Mouse (Mus musculus): Measurements from ENCODE around the gene P4hb. TPM values are rescaled to one million over a fixed set of nuclear protein-coding genes. Genes with fewer than 3 reads are reported as not detected.

The P4hb gene
- polyA plus RNA-seq, 1 experiment from 2014 or later = 791 TPM

- 7% methylated on average over 16 of the region's 16 CpGs for WGBS
- peak overlapping the region; percentile 28 for H3K4me3 ChIP-seq
- H3K9ac ChIP-seq = peak overlapping the region; percentile 56; the same call in 1 of the 2 replicates
- H3K27ac ChIP-seq = 0 out of 2 replicates have a peak overlapping the region, but pooled peaks have one; percentile 22
- peaks cover 8% of the 10 kb centered on the region; the same call in 1 of the 2 replicates for H3K4me1 ChIP-seq
- ATAC-seq (ENCODE audit: low FRiP score, low read depth) = no peak
- no peaks in the 10 kb centered on the region for H3K36me3 ChIP-seq
- H3K9me3 ChIP-seq = no peaks in the 10 kb centered on the region
- H3K27me3 ChIP-seq = no peaks in the 10 kb centered on the region
- peak overlapping the region; percentile 56 for H3K4me2 ChIP-seq (replicated peaks)
These were observed 62.5 kb downstream of the P4hb start for GRCm38 (mm10) chr11:120510375-120511030.

Other genes with a start within 250 kb of the P4hb start
- 2,628 and 2,724 TPM in 2 replicates for gene Actg1, start 224.7 kb downstream of the P4hb start, polyA plus RNA-seq (2015; fragmentation: Nextera tagmentation; extraction: Ambion mirVana)
- 0.52 and 0.61 TPM in 2 replicates for gene Fscn2, start 211.7 kb downstream of the P4hb start, polyA plus RNA-seq (2015; fragmentation: Nextera tagmentation; extraction: Ambion mirVana)
- gene Faap100, start 194.5 kb downstream of the P4hb start, polyA plus RNA-seq (2015; fragmentation: Nextera tagmentation; extraction: Ambion mirVana) = 37.0 and 38.6 TPM in 2 replicates
- gene Nploc4, start 135.5 kb downstream of the P4hb start, polyA plus RNA-seq (2015; fragmentation: Nextera tagmentation; extraction: Ambion mirVana) = 34.3 and 37.6 TPM in 2 replicates
- gene Tspan10, start 130.6 kb downstream of the P4hb start, polyA plus RNA-seq (2015; fragmentation: Nextera tagmentation; extraction: Ambion mirVana) = 0.14 TPM in 1 of 2 replicates, not detected in the other
- gene Pde6g, start 119.8 kb downstream of the P4hb start, polyA plus RNA-seq (2015; fragmentation: Nextera tagmentation; extraction: Ambion mirVana) = 0.38 and 0.39 TPM in 2 replicates
- gene Oxld1, start 115.2 kb downstream of the P4hb start, polyA plus RNA-seq (2015; fragmentation: Nextera tagmentation; extraction: Ambion mirVana) = 12.2 and 12.4 TPM in 2 replicates
- 37.1 and 41.7 TPM in 2 replicates for gene Ccdc137, start 115.1 kb downstream of the P4hb start, polyA plus RNA-seq (2015; fragmentation: Nextera tagmentation; extraction: Ambion mirVana)
- 65.8 and 67.9 TPM in 2 replicates for gene Arl16, start 105.6 kb downstream of the P4hb start, polyA plus RNA-seq (2015; fragmentation: Nextera tagmentation; extraction: Ambion mirVana)
- 120 and 124 TPM in 2 replicates for gene Mrpl12, start 88.6 kb downstream of the P4hb start, polyA plus RNA-seq (2015; fragmentation: Nextera tagmentation; extraction: Ambion mirVana)
- 46.8 and 49.0 TPM in 2 replicates for gene Slc25a10, start 81.4 kb downstream of the P4hb start, polyA plus RNA-seq (2015; fragmentation: Nextera tagmentation; extraction: Ambion mirVana)
- 6.3 and 7.3 TPM in 2 replicates for gene Gcgr, start 42.6 kb downstream of the P4hb start, polyA plus RNA-seq (2015; fragmentation: Nextera tagmentation; extraction: Ambion mirVana)
- 245 TPM in 2 replicates for gene Mcrip1, start 23.5 kb downstream of the P4hb start, polyA plus RNA-seq (2015; fragmentation: Nextera tagmentation; extraction: Ambion mirVana)
- gene Ppp1r27, start 22.1 kb downstream of the P4hb start, polyA plus RNA-seq (2015; fragmentation: Nextera tagmentation; extraction: Ambion mirVana) = 0.59 and 0.94 TPM in 2 replicates
- gene Arhgdia, start 8.4 kb upstream of the P4hb start, polyA plus RNA-seq (2015; fragmentation: Nextera tagmentation; extraction: Ambion mirVana) = 530 and 555 TPM in 2 replicates
- gene Alyref, start 25.1 kb upstream of the P4hb start, polyA plus RNA-seq (2015; fragmentation: Nextera tagmentation; extraction: Ambion mirVana) = 480 and 508 TPM in 2 replicates
- gene Anapc11, start 25.2 kb upstream of the P4hb start, polyA plus RNA-seq (2015; fragmentation: Nextera tagmentation; extraction: Ambion mirVana) = 217 and 222 TPM in 2 replicates
- gene Npb, start 35.2 kb upstream of the P4hb start, polyA plus RNA-seq (2015; fragmentation: Nextera tagmentation; extraction: Ambion mirVana) = 2.3 and 2.8 TPM in 2 replicates
- 150 and 153 TPM in 2 replicates for gene Pcyt2, start 44.7 kb upstream of the P4hb start, polyA plus RNA-seq (2015; fragmentation: Nextera tagmentation; extraction: Ambion mirVana)
- gene Sirt7, start 52.0 kb upstream of the P4hb start, polyA plus RNA-seq (2015; fragmentation: Nextera tagmentation; extraction: Ambion mirVana) = 25.6 and 28.8 TPM in 2 replicates
- 27.0 and 28.9 TPM in 2 replicates for gene Mafg, start 60.3 kb upstream of the P4hb start, polyA plus RNA-seq (2015; fragmentation: Nextera tagmentation; extraction: Ambion mirVana)
- 43.7 and 45.6 TPM in 2 replicates for gene Pycr1, start 70.5 kb upstream of the P4hb start, polyA plus RNA-seq (2015; fragmentation: Nextera tagmentation; extraction: Ambion mirVana)
- gene Myadml2, start 74.9 kb upstream of the P4hb start, polyA plus RNA-seq (2015; fragmentation: Nextera tagmentation; extraction: Ambion mirVana) = 0.36 and 1.3 TPM in 2 replicates
- 4.3 and 6.5 TPM in 2 replicates for gene Notum, start 87.9 kb upstream of the P4hb start, polyA plus RNA-seq (2015; fragmentation: Nextera tagmentation; extraction: Ambion mirVana)
- gene Aspscr1, start 99.7 kb upstream of the P4hb start, polyA plus RNA-seq (2015; fragmentation: Nextera tagmentation; extraction: Ambion mirVana) = 128 and 129 TPM in 2 replicates
- gene Cenpx, start 140.5 kb upstream of the P4hb start, polyA plus RNA-seq (2015; fragmentation: Nextera tagmentation; extraction: Ambion mirVana) = 139 and 145 TPM in 2 replicates
- 66.2 and 75.4 TPM in 2 replicates for gene Lrrc45, start 140.7 kb upstream of the P4hb start, polyA plus RNA-seq (2015; fragmentation: Nextera tagmentation; extraction: Ambion mirVana)
- 66.2 and 70.5 TPM in 2 replicates for gene Rac3, start 148.2 kb upstream of the P4hb start, polyA plus RNA-seq (2015; fragmentation: Nextera tagmentation; extraction: Ambion mirVana)
- 15.6 and 16.2 TPM in 2 replicates for gene Dcxr, start 154.0 kb upstream of the P4hb start, polyA plus RNA-seq (2015; fragmentation: Nextera tagmentation; extraction: Ambion mirVana)
- 7.7 and 10.1 TPM in 2 replicates for gene Cbr2, start 158.9 kb upstream of the P4hb start, polyA plus RNA-seq (2015; fragmentation: Nextera tagmentation; extraction: Ambion mirVana)
- gene Hmga1b, start 189.5 kb upstream of the P4hb start, polyA plus RNA-seq (2015; fragmentation: Nextera tagmentation; extraction: Ambion mirVana) = 4.5 and 4.9 TPM in 2 replicates
- 43.8 and 48.4 TPM in 2 replicates for gene Rfng, start 211.0 kb upstream of the P4hb start, polyA plus RNA-seq (2015; fragmentation: Nextera tagmentation; extraction: Ambion mirVana)
- gene Gps1, start 211.0 kb upstream of the P4hb start, polyA plus RNA-seq (2015; fragmentation: Nextera tagmentation; extraction: Ambion mirVana) = 240 and 241 TPM in 2 replicates
- 66.6 TPM in 2 replicates for gene Dus1l, start 223.2 kb upstream of the P4hb start, polyA plus RNA-seq (2015; fragmentation: Nextera tagmentation; extraction: Ambion mirVana)